Mouse (Mus musculus): ENCODE data around the gene Cdkl3.
A peak's percentile ranks its signal among the peaks of the same experiment; 100 is the strongest.

The Cdkl3 gene

GRCm38 (mm10) chr11:52018217-52018616 is 14.2 kb downstream of the Cdkl3 start:
- DNase-seq = no peak

GRCm38 (mm10) chr11:52032356-52032755 is 28.3 kb downstream of the Cdkl3 start:
- no peak for DNase-seq

- no peak for DNase-seq
Observed at GRCm38 (mm10) chr11:52033953-52034352, 29.9 kb downstream of the Cdkl3 start.

GRCm38 (mm10) chr11:52035905-52036304 is 31.9 kb downstream of the Cdkl3 start:
- peak; percentile 30 for DNase-seq

GRCm38 (mm10) chr11:52037659-52038058 is 33.6 kb downstream of the Cdkl3 start:
- DNase-seq = no peak

- no peak for DNase-seq
Observed at GRCm38 (mm10) chr11:52043224-52043623, 39.2 kb downstream of the Cdkl3 start.

- no peak for DNase-seq
Observed at GRCm38 (mm10) chr11:52044156-52044555, 40.1 kb downstream of the Cdkl3 start.

GRCm38 (mm10) chr11:52046446-52047165 is 42.6 kb downstream of the Cdkl3 start:
- DNase-seq = peak; percentile 36

GRCm38 (mm10) chr11:52053371-52053770 is 49.4 kb downstream of the Cdkl3 start:
- DNase-seq = no peak

GRCm38 (mm10) chr11:52054728-52055127 is 50.7 kb downstream of the Cdkl3 start:
- DNase-seq = no peak

GRCm38 (mm10) chr11:52056198-52056597 is 52.2 kb downstream of the Cdkl3 start:
- no peak for DNase-seq

- peak; percentile 36 for DNase-seq
Observed at GRCm38 (mm10) chr11:52059001-52059400, 55.0 kb downstream of the Cdkl3 start.

GRCm38 (mm10) chr11:52060315-52060714 is 56.3 kb downstream of the Cdkl3 start:
- DNase-seq = no peak

- no peak for DNase-seq
Observed at GRCm38 (mm10) chr11:52062406-52062805, 58.4 kb downstream of the Cdkl3 start.

GRCm38 (mm10) chr11:52064398-52064797 is 60.4 kb downstream of the Cdkl3 start:
- peak; percentile 47 for DNase-seq

GRCm38 (mm10) chr11:52065841-52066240 is 61.8 kb downstream of the Cdkl3 start:
- DNase-seq = peak; percentile 47

- no peak for DNase-seq
Observed at GRCm38 (mm10) chr11:52071768-52072167, 67.7 kb downstream of the Cdkl3 start.

- no peak for DNase-seq
Observed at GRCm38 (mm10) chr11:52073528-52074170, 69.6 kb downstream of the Cdkl3 start.

GRCm38 (mm10) chr11:52074626-52075470 is 70.8 kb downstream of the Cdkl3 start:
- DNase-seq = peak; percentile 65

- peak; percentile 70 for DNase-seq
Observed at GRCm38 (mm10) chr11:52075794-52076633, 72.0 kb downstream of the Cdkl3 start.

GRCm38 (mm10) chr11:52076742-52077352 is 72.8 kb downstream of the Cdkl3 start:
- peak; percentile 43 for DNase-seq

GRCm38 (mm10) chr11:52077939-52078338 is 73.9 kb downstream of the Cdkl3 start:
- DNase-seq = no peak

All from thymus, postnatal 4 days (tissue).